Mouse (Mus musculus) layer of hippocampus, adult 9-11 months (tissue): ENCODE results near the gene Ifitm2.
A peak's percentile ranks its signal among the peaks of the same experiment; 100 is the strongest.
"Not testable (repeated sequence)": the region's sequence is repeated elsewhere in the genome, so short reads cannot be mapped to it uniquely, and the experiment has no call there.

Source experiments
- DNase-seq: peaks from one replicate; pipeline ENCODE4 v3.0.0; 2022

Gene Ifitm2

DNA sequence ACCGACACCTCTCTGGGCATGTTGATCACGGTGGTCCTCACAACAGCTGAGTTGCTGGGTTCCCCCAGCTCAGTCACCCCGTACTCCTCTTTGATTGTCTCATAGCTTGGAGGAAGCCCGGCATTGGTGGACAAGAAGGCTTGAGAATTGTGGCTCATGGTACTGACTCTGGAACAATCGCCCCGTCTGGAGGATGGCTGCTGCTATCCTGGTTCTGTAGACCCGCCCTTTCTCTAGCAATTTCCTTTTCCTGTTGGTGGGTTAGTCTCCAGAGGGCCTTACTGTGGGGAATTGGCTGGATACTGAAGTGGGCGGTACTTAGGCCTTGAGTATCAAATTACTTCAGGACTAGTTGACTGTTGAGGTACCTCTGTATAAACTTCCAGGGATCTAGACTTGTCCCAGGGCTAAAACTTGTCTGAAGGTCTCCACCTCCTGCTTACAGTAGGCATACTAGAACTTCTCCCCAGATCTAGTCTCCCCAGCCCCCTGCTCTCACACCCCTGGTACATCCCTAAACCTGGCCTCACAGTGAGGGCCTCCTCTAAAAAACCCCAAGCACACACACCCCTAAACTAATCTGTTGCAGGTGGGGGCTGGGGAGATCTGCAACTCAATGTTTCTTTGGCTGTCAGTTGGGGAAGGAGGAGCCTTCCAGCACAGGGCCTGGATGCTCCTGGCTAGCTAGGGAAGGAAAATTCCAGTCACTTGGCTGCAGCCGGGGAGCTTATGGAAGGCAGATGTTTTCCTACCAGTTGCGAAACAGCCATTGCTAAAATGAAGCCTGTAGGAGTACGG is at the start of gene Ifitm2, which contains the start of gene Gm45717:
Gene Ifitm2, minus strand, starts transcription at position 230 of the 798 bp plus-strand sequence.
Gene Gm45717, minus strand, starts transcription at position 180 of the 798 bp plus-strand sequence.
- peak; percentile 44 for DNase-seq

DNA sequence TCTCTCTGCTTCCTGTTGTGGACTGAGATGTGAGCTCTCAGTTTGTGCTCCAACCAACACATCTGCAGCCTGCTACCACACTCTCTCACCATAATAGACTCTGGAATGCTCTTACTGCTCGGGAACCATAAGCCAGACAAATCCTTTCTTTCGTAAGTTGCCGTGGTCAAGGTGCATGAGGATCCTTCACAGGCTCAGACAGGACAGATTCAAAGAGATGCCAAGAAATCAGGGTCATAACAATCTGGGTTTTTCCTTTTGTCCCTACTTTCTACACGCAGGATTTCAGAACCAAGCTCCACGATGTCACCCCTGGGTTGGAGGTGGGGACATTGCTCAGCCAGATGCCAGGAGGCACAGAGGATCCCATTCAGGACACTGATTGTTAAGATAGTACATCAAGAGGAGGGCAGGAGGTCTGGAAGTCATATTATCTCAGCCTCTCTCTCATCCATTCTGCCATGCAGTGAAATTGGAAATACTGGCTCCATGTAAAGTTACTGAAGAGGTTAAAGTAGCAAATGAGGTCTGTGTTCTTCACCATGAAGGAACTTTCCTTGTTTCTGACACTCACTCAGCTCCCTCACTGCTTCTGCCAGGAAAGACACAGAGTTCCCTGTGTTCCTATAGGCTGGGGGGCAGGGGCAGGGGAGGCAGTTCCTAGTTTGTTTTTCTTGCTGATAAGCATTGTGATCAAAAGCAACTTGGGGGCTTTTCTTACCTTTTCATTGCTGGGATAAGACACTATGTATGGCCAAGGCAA is 47.6 kb upstream of the Ifitm2 start:
- DNase-seq, result no peak

DNA sequence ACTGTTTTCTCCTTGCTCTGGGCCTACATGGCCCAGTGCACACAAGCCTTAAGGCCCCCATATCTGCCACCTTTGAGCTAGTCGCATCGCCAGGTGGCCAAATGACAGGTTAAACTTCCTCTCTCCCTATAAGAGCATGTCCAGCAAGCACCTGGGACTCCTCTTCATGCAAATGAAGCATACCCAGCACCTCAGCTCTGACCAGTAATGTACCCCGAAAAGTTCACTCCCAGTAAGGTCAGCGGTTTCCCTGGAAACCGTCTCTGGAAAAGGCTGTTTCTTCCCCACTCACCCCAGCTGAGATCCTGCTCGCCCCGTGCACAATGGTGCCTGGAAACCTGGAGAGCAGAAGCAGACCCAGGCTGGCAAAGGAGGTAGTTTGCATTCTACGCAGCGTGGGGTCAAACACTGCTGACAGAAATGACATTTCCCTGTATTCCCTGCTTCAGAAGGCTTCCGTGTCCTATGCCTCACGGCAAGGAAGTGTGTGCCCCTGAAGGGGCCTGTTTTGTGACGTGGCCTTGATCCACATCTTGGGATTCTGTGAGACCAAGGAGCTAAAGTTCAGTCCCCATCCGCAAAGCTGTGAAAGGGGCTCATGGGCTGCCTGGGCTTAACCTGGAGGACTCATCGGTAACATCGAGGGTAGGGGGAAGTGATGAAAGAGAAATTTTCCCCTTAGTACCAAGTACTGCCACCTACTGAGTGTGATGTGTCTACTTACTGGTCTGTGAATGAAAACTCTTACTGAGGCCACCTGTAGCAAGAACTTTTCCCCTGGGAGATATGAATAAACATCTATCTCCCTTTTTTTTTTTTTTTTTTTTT is 45.3 kb upstream of the Ifitm2 start:
- DNase-seq, result no peak

DNA sequence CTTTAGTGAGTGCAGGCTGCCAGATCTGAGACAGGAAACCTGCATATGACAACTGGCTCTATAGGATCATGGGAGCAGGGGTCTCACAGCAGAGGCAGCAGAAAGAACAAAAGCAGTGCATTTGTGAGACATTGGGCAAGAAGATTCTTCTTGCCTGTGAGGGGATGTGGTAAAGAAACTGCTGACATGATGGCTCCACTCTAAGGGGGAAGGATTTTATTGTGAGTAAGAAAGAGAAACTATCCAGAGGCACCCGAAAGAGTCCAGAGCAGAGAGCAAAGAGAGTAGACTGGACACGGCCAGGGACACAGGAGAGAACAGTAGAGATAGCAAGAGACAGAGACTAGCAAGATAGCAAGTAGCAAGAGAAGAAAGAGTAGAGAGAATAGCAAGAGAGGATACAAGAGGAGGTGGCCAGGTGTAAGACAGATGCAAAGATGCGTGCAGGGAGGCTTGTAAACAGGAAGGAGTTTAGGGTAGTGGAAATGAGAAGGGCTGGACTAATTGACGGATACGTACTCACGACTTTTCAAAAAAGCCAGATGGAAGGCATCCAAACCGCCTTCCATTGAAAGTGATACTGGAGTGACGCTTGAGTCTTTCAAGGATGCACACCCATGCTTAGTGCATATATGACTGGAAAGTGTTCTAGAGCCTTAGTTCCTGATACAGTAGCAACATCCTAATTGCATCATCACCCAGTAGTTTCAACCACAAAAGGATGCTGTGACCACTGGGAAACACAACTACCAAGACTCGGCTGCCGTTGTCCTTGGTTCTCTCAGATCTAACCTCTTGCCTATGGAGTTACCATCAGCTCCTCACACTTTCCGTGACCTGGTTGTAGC is 43.3 kb upstream of the Ifitm2 start:
- no peak for DNase-seq

DNA sequence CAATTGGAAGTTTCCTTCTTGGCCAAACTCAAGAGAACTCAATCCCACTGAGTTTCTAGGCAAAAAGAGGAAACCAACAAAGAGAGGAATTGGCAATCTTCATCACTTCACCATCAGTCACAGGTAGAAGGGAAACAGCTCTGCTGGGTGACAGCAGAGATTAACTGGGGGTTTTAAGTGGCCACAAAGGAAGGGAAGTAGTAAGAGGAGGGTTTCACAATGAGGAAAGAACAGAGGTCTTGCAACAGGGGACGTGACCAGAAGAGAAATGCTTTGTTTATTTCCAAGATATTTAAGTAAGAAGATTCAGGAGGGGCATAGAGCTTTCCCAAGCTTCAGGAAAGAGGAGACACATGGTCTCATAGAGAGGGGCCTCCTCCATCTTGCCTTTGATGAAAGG is 42.0 kb upstream of the Ifitm2 start:
- DNase-seq, result no peak

DNA sequence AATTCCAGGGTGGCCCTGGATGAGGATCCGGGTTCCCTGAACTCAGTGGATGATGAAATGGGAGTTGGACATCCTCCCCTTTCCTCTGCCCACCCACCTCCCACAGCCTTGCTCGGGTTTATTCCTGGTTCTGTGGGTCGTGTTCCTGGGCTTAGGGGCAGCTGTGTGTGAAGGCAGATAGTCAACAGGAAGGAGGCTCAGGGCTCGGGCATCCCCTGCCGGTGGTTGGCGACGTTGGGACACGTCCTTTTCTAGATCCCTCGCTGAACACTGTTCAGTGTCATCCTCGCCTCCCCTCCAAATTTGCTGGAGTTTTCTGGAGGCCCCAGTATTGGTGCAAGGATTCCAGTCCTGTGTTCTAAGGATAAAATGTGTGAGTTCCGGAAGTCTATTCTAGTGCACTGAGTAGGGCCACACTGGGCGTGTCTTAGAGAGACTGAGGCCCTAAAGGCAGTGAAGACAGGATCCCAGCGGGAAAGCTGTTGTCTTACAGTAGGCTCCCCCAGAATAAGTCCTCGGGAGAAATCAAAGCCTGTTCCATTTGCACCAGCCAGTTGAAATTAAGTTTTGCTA is 35.4 kb upstream of the Ifitm2 start:
- DNase-seq, result no peak

DNA sequence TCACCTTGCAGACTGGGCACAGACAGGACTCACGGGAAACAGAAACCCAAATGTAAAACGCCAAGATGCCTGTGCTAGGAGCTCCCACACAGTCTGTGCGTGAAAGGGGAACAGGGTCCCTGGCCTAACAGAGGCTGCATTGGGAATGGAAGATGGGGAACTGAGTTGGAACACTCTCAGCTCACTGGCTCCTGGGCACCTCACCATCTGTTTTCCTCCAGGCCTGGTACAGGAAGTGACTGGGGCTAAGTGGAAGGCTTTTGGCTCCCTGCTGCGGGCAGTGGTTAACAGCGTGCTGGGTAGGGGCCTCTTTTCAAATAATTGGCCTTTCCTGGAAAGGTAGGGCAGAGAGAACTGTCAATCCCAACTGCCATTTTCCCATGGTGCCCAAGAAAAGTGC is 34.8 kb upstream of the Ifitm2 start:
- no peak for DNase-seq

DNA sequence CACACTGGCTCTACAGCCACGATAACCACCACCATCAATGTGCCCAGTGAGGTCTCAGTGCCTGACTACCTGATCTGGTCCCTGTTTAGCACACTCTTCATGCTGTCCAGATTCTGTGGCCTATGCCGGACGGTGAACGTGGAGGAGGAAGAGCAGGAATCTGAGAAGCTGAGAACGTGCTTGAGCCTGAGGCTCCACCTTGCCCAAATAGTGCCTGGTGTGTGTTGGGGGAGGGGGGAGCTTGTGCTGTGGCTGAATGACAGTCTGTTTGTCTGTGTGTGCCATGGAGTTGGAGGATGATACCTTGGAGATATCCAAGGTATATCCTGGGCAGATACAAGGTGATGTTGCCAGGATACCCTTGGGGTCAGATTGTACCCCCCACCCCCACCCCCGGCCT is 34.4 kb upstream of the Ifitm2 start:
- no peak for DNase-seq

DNA sequence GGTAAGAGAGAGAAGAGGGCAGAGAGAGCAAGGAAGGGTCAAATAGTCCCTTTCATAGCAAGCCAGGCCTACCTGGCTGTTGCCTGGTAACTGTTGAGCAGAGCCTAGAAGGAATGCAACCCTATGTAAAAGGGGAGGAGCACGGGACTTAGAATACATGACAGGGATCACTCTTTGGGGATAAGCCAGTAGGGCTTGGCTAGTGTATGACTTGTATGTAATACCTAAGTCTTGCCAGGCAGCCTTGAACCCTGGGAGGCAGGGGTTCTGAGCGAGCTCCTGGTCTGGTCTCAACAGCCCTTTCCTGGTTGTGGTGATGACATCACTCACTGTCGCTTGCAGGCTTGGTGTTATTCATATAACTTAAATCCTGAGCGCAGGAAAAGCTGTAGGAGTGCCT is 33.2 kb upstream of the Ifitm2 start:
- DNase-seq, result no peak

DNA sequence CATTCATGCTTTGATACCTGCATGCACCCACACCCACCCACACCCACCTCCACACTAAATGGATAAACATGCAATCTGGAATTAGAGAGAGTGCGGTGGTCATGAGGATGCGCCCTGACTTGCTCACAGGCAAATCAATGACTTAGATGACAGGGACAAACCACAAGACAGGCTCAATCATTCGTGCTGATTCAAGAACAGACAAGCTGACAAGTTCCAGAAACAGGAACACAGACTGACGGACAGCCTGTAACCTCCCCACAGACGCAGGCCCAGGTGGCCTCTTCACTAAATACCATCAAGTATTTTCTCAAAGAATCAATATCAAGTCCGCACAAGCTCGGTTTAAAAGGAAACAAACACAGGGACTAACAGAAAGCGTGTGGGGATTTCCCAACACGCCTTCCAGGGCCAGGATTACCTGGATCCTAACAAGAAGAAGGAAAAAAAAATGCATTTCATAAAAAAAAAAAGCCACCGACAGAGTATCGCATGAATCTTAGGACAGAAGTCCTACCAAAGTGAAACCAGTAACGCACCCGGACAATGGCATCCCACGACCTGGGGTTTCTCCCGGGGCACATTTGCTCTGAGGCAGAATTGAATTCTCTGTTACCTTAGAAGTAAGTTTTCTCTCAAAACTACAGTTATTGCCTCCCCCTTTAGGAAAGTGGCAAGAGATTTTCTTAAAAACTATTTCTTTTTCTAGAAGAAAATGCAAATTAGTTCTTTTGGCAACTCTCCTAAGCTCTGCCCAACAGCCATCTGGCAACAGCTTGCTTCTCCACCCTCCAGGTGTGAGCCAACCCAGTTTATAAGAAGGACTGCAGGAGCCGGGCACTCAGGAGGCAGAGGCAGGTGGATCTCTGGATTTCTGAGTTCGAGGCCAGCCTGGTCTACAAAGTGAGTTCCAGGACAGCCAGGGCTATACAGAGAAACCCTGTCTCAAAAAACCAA is 31.7 kb upstream of the Ifitm2 start:
- no peak for DNase-seq

DNA sequence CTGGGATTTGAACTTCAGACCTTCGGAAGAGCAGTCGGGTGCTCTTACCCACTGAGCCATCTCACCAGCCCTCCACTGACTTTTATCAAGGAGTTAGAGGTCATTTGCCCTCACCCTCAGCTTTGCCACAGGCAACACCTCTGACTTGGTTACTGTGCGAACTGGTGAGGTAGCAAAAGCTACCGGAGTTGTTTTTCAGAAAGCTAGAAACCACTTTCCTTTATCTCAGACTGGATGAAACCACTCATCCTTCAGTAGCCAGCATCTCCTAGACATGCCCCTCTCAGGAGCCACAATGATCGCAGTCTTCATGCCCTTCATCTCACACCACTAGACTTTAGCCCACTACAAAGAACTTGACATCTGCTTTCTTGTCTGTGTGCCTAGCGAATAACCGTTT is 27.2 kb upstream of the Ifitm2 start:
- DNase-seq, result no peak

DNA sequence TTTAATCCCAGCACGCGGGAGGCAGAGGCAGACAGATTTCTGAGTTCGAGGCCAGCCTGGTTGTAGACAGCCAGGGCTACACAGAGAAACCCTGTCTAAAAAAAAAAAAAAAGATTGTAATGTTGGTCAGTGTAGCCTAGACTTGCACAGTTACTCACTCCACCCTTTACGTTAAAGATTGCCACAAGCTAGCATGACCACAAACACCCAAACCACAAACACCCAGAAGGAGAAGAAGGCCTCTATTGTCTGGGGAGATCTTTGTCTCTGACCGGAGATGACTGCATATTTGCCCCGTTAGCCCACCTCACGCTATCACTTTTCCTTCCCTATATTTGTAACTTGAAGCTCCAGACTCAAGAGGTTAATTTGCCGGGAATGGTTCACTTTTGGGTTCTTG is 25.9 kb upstream of the Ifitm2 start:
- DNase-seq, result no peak

DNA sequence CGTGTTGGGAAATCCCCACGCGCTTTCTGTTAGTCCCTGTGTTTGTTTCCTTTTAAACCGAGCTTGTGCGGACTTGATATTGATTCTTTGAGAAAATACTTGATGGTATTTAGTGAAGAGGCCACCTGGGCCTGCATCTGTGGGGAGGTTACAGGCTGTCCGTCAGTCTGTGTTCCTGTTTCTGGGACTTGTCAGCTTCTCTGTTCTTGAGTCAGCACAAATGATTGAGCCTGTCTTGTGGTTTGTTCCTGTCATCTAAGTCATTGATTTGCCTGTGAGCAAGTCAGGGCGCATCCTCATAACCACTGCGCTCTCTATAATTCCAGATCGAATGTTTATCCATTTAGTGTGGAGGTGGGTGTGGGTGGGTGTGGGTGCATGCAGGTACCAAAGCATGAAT is 20.9 kb upstream of the Ifitm2 start:
- DNase-seq, result not testable (repeated sequence)

DNA sequence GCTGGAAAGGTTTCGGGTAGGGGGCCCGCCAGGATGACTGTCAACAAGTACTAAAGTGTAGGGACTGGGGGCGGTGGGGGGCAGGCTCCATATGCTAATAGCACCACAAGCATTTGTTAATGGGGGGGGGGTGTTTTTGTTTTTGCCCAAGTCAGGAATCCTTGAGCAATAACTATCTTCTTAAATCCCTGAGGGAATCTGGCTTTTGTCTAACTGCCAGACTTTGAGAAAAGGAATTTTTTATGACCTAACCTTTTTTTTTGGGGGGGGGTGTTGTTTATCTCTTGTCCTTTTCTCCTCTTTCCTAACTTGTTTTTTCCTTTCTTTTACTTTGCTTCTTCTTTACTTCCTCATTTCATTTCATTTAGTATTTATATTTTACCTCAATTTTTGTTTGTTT is 19.7 kb upstream of the Ifitm2 start:
- no peak for DNase-seq

DNA sequence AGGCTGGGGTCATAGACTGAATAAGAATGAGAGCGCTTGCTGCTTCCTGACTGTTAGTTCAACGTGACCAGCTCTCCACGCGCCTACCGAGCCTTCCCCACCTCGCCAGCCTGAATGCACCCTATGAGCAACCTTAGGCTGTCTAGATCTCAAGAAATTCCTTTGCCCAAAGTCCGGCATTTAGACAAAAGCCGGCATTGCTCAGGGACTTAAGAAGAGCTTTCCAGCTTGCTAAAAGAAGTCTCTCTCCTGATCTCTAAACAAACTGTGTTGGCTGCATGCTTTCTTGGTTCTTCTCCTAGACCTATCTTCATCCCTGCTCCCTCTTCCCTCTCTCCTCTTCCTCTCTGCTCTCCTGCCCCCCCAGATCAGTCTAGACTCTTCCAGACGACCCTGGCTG is 19.2 kb upstream of the Ifitm2 start:
- DNase-seq, result no peak

DNA sequence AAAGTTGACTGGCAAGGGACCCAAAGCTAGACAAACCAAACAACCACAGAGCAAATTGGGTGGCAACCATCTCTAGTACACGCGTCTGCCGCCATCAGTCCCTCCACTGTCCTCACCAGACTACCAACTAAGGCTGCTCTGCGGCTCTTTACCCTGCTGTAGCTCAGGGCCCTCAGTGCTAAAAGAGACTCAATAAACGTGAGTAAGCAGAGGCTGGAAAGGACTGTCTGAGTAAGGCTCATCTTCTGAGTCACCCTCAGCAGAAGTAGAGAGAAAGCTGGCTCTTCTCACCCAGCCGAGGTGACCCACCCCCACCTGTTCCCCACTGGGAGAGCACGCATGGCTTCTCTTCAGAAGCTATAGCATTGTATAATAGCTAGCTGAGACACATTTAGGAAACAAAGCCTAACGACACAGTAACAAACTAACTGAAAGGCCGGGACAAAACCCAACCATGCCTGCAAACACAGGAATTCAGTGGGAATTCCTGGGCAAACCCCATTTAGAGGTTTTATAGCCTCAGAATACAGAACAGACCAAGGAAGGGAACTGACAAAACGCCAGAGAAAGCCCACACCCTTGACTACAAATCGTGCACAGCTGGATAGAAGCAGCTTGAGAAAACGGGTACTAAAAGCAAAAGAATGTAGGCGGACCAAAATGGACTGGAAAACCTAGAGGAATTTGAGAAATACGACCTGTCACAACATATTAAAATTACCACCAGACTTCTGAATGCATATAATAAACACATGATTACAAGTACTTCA is 17.8 kb upstream of the Ifitm2 start:
- DNase-seq, result no peak

DNA sequence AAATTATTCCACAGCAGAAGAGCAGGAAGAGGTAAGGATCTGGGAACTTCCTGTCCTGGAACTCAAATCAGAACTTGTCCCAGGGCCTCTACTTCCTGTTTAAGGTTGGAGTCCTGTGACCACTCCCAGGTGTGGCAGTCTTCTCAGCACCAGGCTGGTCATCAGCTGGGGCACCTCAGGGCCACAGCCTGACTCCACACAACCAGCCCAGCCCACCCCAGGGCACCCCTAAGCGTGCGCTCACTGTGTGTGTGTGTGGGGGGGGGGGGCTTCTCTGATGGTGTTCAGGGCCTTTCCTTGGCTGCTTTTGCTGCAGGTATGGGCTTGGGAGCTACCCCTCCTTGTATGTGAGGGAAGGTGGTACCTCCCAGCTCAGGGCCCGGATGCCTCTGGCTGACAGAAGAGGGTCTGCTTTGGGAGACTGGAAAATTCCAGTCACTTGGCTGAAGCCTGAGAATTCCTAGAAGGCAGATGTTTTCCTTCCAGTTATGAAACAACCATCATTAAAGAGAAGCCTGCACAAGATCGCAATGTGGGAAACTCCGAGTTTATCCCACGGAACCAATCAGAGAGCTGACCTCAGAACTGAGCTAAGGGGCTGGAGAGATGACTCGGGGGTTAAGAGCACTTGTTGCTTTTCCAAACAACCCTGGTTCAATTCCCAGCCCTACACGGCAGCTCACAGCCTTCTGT is 15.8 kb upstream of the Ifitm2 start:
- no peak for DNase-seq

DNA sequence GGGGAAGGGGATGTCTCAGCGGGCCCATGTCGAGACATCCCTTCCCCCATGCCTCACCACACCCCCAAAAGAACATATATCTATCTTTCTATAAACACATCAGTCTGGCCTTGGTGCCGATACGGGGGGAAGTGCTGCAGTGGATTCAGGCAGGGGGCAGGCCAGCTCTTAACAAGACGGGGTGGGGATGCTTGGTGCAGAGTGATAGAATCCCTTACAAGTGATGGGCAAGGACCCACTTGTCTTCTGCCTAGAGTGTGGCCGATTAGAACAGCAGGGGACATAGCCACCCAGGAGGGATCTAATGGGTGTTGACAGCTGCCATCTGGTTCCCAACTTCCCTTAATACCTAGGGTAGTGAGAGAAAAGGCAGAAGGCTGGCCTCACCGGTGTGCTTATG is 15.1 kb upstream of the Ifitm2 start:
- DNase-seq, result no peak

DNA sequence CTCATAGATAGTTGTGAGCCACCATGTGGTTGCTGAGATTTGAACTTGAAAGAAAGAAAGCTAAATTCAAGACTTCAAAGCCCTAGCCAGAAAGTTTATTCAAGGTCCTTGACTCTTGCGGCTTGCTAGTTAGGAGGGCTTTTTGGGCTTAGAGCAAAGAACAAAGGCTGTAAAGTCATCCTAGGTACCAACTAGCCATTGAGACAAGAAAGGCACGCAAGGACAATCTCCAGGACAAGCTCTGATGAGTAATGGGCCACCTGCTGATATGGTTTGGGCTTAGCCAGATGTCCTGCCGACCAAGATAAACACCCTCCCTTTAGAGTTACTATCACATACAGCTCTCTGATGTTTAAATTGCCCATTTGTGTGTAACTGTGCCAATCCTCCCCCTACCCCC is 12.9 kb upstream of the Ifitm2 start:
- not testable (repeated sequence) for DNase-seq
